Mouse (Mus musculus): ENCODE data around the gene Nudt2.
"Not testable (repeated sequence)": the region's sequence is repeated elsewhere in the genome, so short reads cannot be mapped to it uniquely, and the experiment has no call there.

Nudt2 gene

GRCm38 (mm10) chr4:41464345-41465286 is at the start of gene Nudt2, which contains the start of gene Kif24:
Nudt2 (plus strand) TSS chr4:41465151.
Kif24 (minus strand) TSS chr4:41464887.
- DNase-seq (ENCODE audit: low spot score), result peak; percentile 100

- no peak for DNase-seq (ENCODE audit: low spot score)
Measured at GRCm38 (mm10) chr4:41416966-41417365, 48.0 kb upstream of the Nudt2 start.

- no peak for DNase-seq (ENCODE audit: low spot score)
Measured at GRCm38 (mm10) chr4:41438931-41439330, 26.0 kb upstream of the Nudt2 start.

- no peak for DNase-seq (ENCODE audit: low spot score)
Measured at GRCm38 (mm10) chr4:41442790-41443302, 22.1 kb upstream of the Nudt2 start.

- DNase-seq (ENCODE audit: low spot score), result no peak
Measured at GRCm38 (mm10) chr4:41447595-41447994, 17.4 kb upstream of the Nudt2 start.

GRCm38 (mm10) chr4:41460690-41461089 is 4.3 kb upstream of the Nudt2 start:
- DNase-seq (ENCODE audit: low spot score), result no peak

- DNase-seq (ENCODE audit: low spot score), result not testable (repeated sequence)
Measured at GRCm38 (mm10) chr4:41463051-41463738, 1.8 kb upstream of the Nudt2 start.

- DNase-seq (ENCODE audit: low spot score), result no peak
Measured at GRCm38 (mm10) chr4:41465287-41465665, 325 bp downstream of the Nudt2 start.

GRCm38 (mm10) chr4:41468396-41469080 is 3.6 kb downstream of the Nudt2 start:
- DNase-seq (ENCODE audit: low spot score), result peak; percentile 66

- DNase-seq (ENCODE audit: low spot score), result no peak
Measured at GRCm38 (mm10) chr4:41469199-41469598, 4.2 kb downstream of the Nudt2 start.

GRCm38 (mm10) chr4:41470051-41470683 is 5.2 kb downstream of the Nudt2 start:
- no peak for DNase-seq (ENCODE audit: low spot score)

- no peak for DNase-seq (ENCODE audit: low spot score)
Measured at GRCm38 (mm10) chr4:41470684-41471383, 5.9 kb downstream of the Nudt2 start.

GRCm38 (mm10) chr4:41471384-41471689 is 6.4 kb downstream of the Nudt2 start:
- DNase-seq (ENCODE audit: low spot score), result no peak

- DNase-seq (ENCODE audit: low spot score), result no peak
Measured at GRCm38 (mm10) chr4:41477648-41478160, 12.8 kb downstream of the Nudt2 start.

- no peak for DNase-seq (ENCODE audit: low spot score)
Measured at GRCm38 (mm10) chr4:41478751-41479455, 14.0 kb downstream of the Nudt2 start.

GRCm38 (mm10) chr4:41479456-41479804 is 14.5 kb downstream of the Nudt2 start:
- peak; percentile 49 for DNase-seq (ENCODE audit: low spot score)

- no peak for DNase-seq (ENCODE audit: low spot score)
Measured at GRCm38 (mm10) chr4:41480254-41480653, 15.3 kb downstream of the Nudt2 start.

GRCm38 (mm10) chr4:41481601-41482017 is 16.7 kb downstream of the Nudt2 start:
- peak; percentile 75 for DNase-seq (ENCODE audit: low spot score)

GRCm38 (mm10) chr4:41492951-41493350 is 28.0 kb downstream of the Nudt2 start:
- no peak for DNase-seq (ENCODE audit: low spot score)

- DNase-seq (ENCODE audit: low spot score), result peak; percentile 81
Measured at GRCm38 (mm10) chr4:41493464-41494116, 28.6 kb downstream of the Nudt2 start.

All from lung, postnatal 25 days (tissue).